Mouse (Mus musculus): ENCODE results near the gene Oxa1l.
"Not testable (repeated sequence)": the region's sequence is repeated elsewhere in the genome, so short reads cannot be mapped to it uniquely, and the experiment has no call there.

Oxa1l gene

GRCm38 (mm10) chr14:54360577-54361340, at the start of gene Oxa1l:
Gene Oxa1l, plus strand, starts transcription at chr14:54360834.
- DNase-seq (ENCODE audit: extremely low read depth, insufficient read length, low spot score), result peak; percentile 92

GRCm38 (mm10) chr14:54311763-54312162, 48.9 kb upstream of the Oxa1l start:
- DNase-seq (ENCODE audit: extremely low read depth, insufficient read length, low spot score), result no peak

- DNase-seq (ENCODE audit: extremely low read depth, insufficient read length, low spot score), result no peak
These were observed 38.9 kb upstream of the Oxa1l start for GRCm38 (mm10) chr14:54321556-54322376.

GRCm38 (mm10) chr14:54324486-54324885, 36.1 kb upstream of the Oxa1l start:
- DNase-seq (ENCODE audit: extremely low read depth, insufficient read length, low spot score), result no peak

GRCm38 (mm10) chr14:54328548-54328947, 32.1 kb upstream of the Oxa1l start:
- DNase-seq (ENCODE audit: extremely low read depth, insufficient read length, low spot score), result no peak

- DNase-seq (ENCODE audit: extremely low read depth, insufficient read length, low spot score), result no peak
These were observed 31.4 kb upstream of the Oxa1l start for GRCm38 (mm10) chr14:54329201-54329600.

- DNase-seq (ENCODE audit: extremely low read depth, insufficient read length, low spot score), result no peak
These were observed 29.5 kb upstream of the Oxa1l start for GRCm38 (mm10) chr14:54331178-54331577.

GRCm38 (mm10) chr14:54332176-54333074, 28.2 kb upstream of the Oxa1l start:
- DNase-seq (ENCODE audit: extremely low read depth, insufficient read length, low spot score), result no peak

- DNase-seq (ENCODE audit: extremely low read depth, insufficient read length, low spot score), result no peak
These were observed 27.0 kb upstream of the Oxa1l start for GRCm38 (mm10) chr14:54333452-54334189.

- DNase-seq (ENCODE audit: extremely low read depth, insufficient read length, low spot score), result no peak
These were observed 19.8 kb upstream of the Oxa1l start for GRCm38 (mm10) chr14:54340836-54341235.

- DNase-seq (ENCODE audit: extremely low read depth, insufficient read length, low spot score), result not testable (repeated sequence)
These were observed 18.8 kb upstream of the Oxa1l start for GRCm38 (mm10) chr14:54341807-54342206.

- DNase-seq (ENCODE audit: extremely low read depth, insufficient read length, low spot score), result not testable (repeated sequence)
These were observed 9.7 kb upstream of the Oxa1l start for GRCm38 (mm10) chr14:54350773-54351541.

GRCm38 (mm10) chr14:54352314-54352713, 8.3 kb upstream of the Oxa1l start:
- no peak for DNase-seq (ENCODE audit: extremely low read depth, insufficient read length, low spot score)

- DNase-seq (ENCODE audit: extremely low read depth, insufficient read length, low spot score), result no peak
These were observed 6.2 kb upstream of the Oxa1l start for GRCm38 (mm10) chr14:54354406-54354805.

GRCm38 (mm10) chr14:54363156-54363555, 2.5 kb downstream of the Oxa1l start:
- DNase-seq (ENCODE audit: extremely low read depth, insufficient read length, low spot score), result no peak

GRCm38 (mm10) chr14:54365026-54365645, 4.5 kb downstream of the Oxa1l start:
- no peak for DNase-seq (ENCODE audit: extremely low read depth, insufficient read length, low spot score)

GRCm38 (mm10) chr14:54366581-54366980, 5.9 kb downstream of the Oxa1l start:
- no peak for DNase-seq (ENCODE audit: extremely low read depth, insufficient read length, low spot score)

- DNase-seq (ENCODE audit: extremely low read depth, insufficient read length, low spot score), result no peak
These were observed 6.9 kb downstream of the Oxa1l start for GRCm38 (mm10) chr14:54367429-54368060.

All from 3134 (cell line).